Mouse (Mus musculus): ENCODE measurements around the gene Serpina1b. TPM values are rescaled to one million over a fixed set of nuclear protein-coding genes. Genes with fewer than 3 reads are reported as not detected.
"Not testable (repeated sequence)": the region's sequence is repeated elsewhere in the genome, so short reads cannot be mapped to it uniquely, and the experiment has no call there.

Serpina1b gene
- polyA plus RNA-seq, 1 experiment: not detected

DNA sequence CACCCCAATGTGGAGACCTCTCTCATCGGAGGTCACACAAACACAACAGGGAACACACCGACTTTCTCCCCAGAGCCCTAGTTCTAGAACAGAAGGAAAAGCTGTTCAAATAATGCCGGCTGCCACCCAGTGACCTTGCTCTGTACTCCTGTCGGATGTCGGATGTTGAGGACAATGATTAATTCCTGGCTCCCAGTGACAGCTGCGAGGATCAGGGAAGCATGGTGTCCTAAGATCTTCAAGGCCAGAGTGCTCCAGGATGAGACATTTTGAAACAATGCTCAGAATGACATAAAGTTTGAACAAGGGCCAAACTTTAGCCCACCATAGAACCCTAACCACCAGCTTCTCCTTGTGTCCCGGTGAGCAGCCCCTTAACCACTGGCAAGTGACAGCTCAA, 143.2 kb downstream of the Serpina1b start:
- no peak for TF ChIP-seq POLR2A (IDR thresholded peaks at IDR 0.05; ENCODE audit: borderline replicate concordance, low read depth, low read length)
- TF ChIP-seq CTCF (IDR thresholded peaks at IDR 0.05; ENCODE audit: low read depth, low read length): no peak
- H3K4me1 ChIP-seq (ENCODE audit: control insufficient read depth, insufficient read depth, low read length): no peaks in the 10 kb centered on the region
- H3K27ac ChIP-seq (ENCODE audit: insufficient read depth, low read depth, low read length): no peak overlapping the region
- H3K4me3 ChIP-seq (ENCODE audit: insufficient read depth, low read length): no peak overlapping the region

DNA sequence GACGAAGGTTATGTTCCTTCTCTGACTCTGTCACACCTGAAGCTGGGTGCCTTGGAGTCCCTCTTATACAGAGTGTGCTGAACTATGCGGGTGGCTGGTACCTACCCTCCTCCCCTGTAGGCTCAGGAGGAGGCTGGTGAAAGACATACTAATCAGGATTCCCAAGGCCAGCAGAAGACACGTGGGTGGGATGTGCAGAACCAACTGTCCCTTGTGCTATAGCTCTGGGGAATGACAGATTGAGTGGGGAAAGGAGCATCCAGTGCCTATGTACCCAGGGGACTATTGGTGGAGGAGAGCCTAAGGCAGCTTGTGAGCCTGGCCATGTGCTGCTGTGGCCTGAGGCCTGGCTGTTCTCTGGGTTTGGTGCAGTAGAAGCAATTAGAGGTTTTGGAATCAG, 144.1 kb downstream of the Serpina1b start:
- H3K4me3 ChIP-seq (ENCODE audit: insufficient read depth, low read length): no peak overlapping the region
- no peaks in the 10 kb centered on the region for H3K4me1 ChIP-seq (ENCODE audit: control insufficient read depth, insufficient read depth, low read length)
- TF ChIP-seq CTCF (IDR thresholded peaks at IDR 0.05; ENCODE audit: low read depth, low read length) (no peak), POLR2A (IDR thresholded peaks at IDR 0.05; ENCODE audit: borderline replicate concordance, low read depth, low read length) (no peak)
- H3K27ac ChIP-seq (ENCODE audit: insufficient read depth, low read depth, low read length): no peak overlapping the region

DNA sequence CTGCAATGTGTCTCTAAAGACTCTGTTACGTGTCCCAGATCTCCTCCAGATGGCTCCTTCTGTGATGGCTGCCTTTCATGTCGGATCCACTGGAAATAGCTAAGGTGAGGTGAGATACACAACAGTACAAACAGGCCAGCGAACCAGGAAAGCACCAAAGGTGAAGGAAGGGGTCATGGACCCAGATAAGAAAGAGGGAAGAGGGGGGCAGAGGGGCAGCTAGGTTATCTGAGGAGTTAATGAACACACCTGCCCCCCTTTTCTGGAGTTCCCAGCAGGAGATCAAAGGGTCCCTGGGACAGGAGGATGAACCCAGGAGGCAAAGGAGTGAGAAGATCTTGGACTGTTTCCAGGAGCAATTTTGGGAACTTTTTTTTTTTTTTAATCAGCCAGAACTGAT, 144.8 kb downstream of the Serpina1b start:
- H3K4me3 ChIP-seq (ENCODE audit: insufficient read depth, low read length): no peak overlapping the region
- no peak overlapping the region for H3K27ac ChIP-seq (ENCODE audit: insufficient read depth, low read depth, low read length)
- no peaks in the 10 kb centered on the region for H3K4me1 ChIP-seq (ENCODE audit: control insufficient read depth, insufficient read depth, low read length)
- TF ChIP-seq CTCF (IDR thresholded peaks at IDR 0.05; ENCODE audit: low read depth, low read length): no peak
- TF ChIP-seq POLR2A (IDR thresholded peaks at IDR 0.05; ENCODE audit: borderline replicate concordance, low read depth, low read length): no peak

- no peaks in the 10 kb centered on the region for H3K4me1 ChIP-seq (ENCODE audit: control insufficient read depth, insufficient read depth, low read length)
- H3K4me3 ChIP-seq (ENCODE audit: insufficient read depth, low read length): no peak overlapping the region
- H3K27ac ChIP-seq (ENCODE audit: insufficient read depth, low read depth, low read length): no peak overlapping the region
- TF ChIP-seq CTCF (IDR thresholded peaks at IDR 0.05; ENCODE audit: low read depth, low read length) (no peak), POLR2A (IDR thresholded peaks at IDR 0.05; ENCODE audit: borderline replicate concordance, low read depth, low read length) (no peak)
Measured at GRCm38 (mm10) chr12:103683775-103684174, 146.4 kb downstream of the Serpina1b start.

DNA sequence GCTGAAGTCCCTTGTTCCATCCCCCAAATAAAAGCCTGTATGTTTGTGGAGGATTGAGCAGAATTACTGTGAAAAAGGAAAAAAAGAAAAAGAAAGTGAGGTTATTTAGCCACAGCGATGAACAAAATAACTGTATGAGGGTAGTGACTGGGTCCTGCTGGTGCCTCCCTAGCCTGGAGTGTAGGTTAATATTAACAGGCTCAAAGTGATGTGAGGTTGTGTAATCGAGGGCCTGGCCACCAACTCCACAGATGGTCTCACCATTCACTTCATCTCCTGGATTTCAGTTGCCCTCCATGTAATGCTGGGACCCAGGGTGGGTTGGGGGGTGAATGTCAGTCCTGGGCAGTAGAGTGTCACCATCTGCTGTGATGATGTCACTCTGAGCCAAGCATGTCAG, 148.4 kb downstream of the Serpina1b start:
- Histone ChIP-seq H3K4me3 (ENCODE audit: insufficient read depth, low read length) (no peak overlapping the region), H3K4me1 (ENCODE audit: control insufficient read depth, insufficient read depth, low read length) (no peaks in the 10 kb centered on the region), H3K27ac (ENCODE audit: insufficient read depth, low read depth, low read length) (no peak overlapping the region)
- TF ChIP-seq POLR2A (IDR thresholded peaks at IDR 0.05; ENCODE audit: borderline replicate concordance, low read depth, low read length) (no peak), CTCF (IDR thresholded peaks at IDR 0.05; ENCODE audit: low read depth, low read length) (no peak)

GRCm38 (mm10) chr12:103681169-103681568, 149.0 kb downstream of the Serpina1b start:
- H3K4me3 ChIP-seq (ENCODE audit: insufficient read depth, low read length): no peak overlapping the region
- TF ChIP-seq POLR2A (IDR thresholded peaks at IDR 0.05; ENCODE audit: borderline replicate concordance, low read depth, low read length) (no peak), CTCF (IDR thresholded peaks at IDR 0.05; ENCODE audit: low read depth, low read length) (no peak)
- H3K27ac ChIP-seq (ENCODE audit: insufficient read depth, low read depth, low read length): no peak overlapping the region
- no peaks in the 10 kb centered on the region for H3K4me1 ChIP-seq (ENCODE audit: control insufficient read depth, insufficient read depth, low read length)

DNA sequence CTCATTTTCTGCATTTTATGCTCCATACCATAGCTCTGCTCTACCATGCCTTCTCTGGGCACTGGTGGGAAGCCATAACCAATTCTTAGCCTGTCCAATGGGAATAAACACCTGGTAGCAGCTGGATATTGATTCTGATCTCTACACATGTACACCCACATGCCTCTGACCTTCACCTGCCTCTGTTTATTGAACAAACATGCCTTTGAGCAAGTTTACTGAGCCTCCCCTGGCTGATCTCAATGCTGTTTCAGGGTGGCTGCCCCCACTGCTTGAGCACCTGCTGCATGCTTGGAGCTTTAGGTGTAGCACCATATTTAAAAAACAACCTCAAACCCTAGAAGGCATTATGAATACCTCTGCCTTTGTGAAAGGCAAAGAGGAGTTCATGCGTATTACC, 150.3 kb downstream of the Serpina1b start:
- H3K4me3 ChIP-seq (ENCODE audit: insufficient read depth, low read length); H3K4me1 ChIP-seq (ENCODE audit: control insufficient read depth, insufficient read depth, low read length); H3K27ac ChIP-seq (ENCODE audit: insufficient read depth, low read depth, low read length): not testable (repeated sequence)

Other genes with a start within 250 kb of the Serpina1b start
- not detected in 2 replicates for gene Serpina10, start 198.9 kb downstream of the Serpina1b start, polyA plus RNA-seq (2012; ENCODE audit: insufficient read depth, insufficient read length, missing spikeins)
- gene Serpina6, start 173.2 kb downstream of the Serpina1b start, polyA plus RNA-seq (2012; ENCODE audit: insufficient read depth, insufficient read length, missing spikeins): not detected in 2 replicates
- not detected in 2 replicates for gene Serpina16, start 154.2 kb downstream of the Serpina1b start, polyA plus RNA-seq (2012; ENCODE audit: insufficient read depth, insufficient read length, missing spikeins)
- not detected in 2 replicates for gene Serpina1f, start 134.8 kb downstream of the Serpina1b start, polyA plus RNA-seq (2012; ENCODE audit: insufficient read depth, insufficient read length, missing spikeins)
- gene Serpina1d, start 56.8 kb downstream of the Serpina1b start, polyA plus RNA-seq (2012; ENCODE audit: insufficient read depth, insufficient read length, missing spikeins): not detected in 2 replicates
- not detected in 2 replicates for gene Serpina1a, start 33.2 kb upstream of the Serpina1b start, polyA plus RNA-seq (2012; ENCODE audit: insufficient read depth, insufficient read length, missing spikeins)
- gene Serpina1c, start 74.5 kb upstream of the Serpina1b start, polyA plus RNA-seq (2012; ENCODE audit: insufficient read depth, insufficient read length, missing spikeins): not detected in 2 replicates
- gene Serpina1e, start 128.6 kb upstream of the Serpina1b start, polyA plus RNA-seq (2012; ENCODE audit: insufficient read depth, insufficient read length, missing spikeins): not detected in 2 replicates
- gene Serpina11, start 159.6 kb upstream of the Serpina1b start, polyA plus RNA-seq (2012; ENCODE audit: insufficient read depth, insufficient read length, missing spikeins): not detected in 2 replicates
- not detected in 2 replicates for gene Serpina9, start 183.4 kb upstream of the Serpina1b start, polyA plus RNA-seq (2012; ENCODE audit: insufficient read depth, insufficient read length, missing spikeins)
- gene Serpina12, start 214.1 kb upstream of the Serpina1b start, polyA plus RNA-seq (2012; ENCODE audit: insufficient read depth, insufficient read length, missing spikeins): not detected in 2 replicates

Measured in bone marrow macrophage, adult 2 months (primary cell).